Mouse (Mus musculus) limb, embryonic 10.5 days (tissue): ENCODE measurements around the gene Sash1. TPM values are rescaled to one million over a fixed set of nuclear protein-coding genes. Genes with fewer than 3 reads are reported as not detected.
A peak's percentile ranks its signal among the peaks of the same experiment; 100 is the strongest.

Experiments
- DNase-seq: peaks from one replicate; pipeline ENCODE4 v3.0.0-alpha.2; 2017; ENCODE audit warnings: low spot score
- H3K27ac ChIP-seq: fragments of 300-500 bp; sonication (generic); 2 replicates; pipeline ENCODE4 v1.5.1; 2016; ENCODE audit warnings: mild to moderate bottlenecking
- H3K27me3 ChIP-seq: fragments of 300-500 bp; sonication (generic); 2 replicates; pipeline ENCODE4 v1.6.1; 2016; ENCODE audit warnings: low read depth, mild to moderate bottlenecking; ENCODE audit not compliant: poor library complexity, severe bottlenecking
- H3K36me3 ChIP-seq: fragments of 300-500 bp; sonication (generic); 2 replicates; pipeline ENCODE4 v1.6.1; 2016; ENCODE audit warnings: mild to moderate bottlenecking, moderate library complexity
- H3K4me1 ChIP-seq: fragments of 300-500 bp; sonication (generic); 2 replicates; pipeline ENCODE4 v1.6.1; 2016
- H3K4me3 ChIP-seq: fragments of 300-500 bp; sonication (generic); 2 replicates; pipeline ENCODE4 v1.5.1; 2016; ENCODE audit warnings: mild to moderate bottlenecking, moderate library complexity
- H3K9me3 ChIP-seq: fragments of 300-500 bp; sonication (generic); replicated peaks from 2 replicates; pipeline ENCODE4 v1.6.1; 2016; ENCODE audit warnings: mild to moderate bottlenecking
- WGBS: fragments of 180-500 bp; shearing (Covaris S2); methylation state at CpG from one replicate; pipeline ENCODE4 v1.1.7; 2016; 5-methylcytosine and 5-hydroxymethylcytosine counted together
- polyA plus RNA-seq: library from polyadenylated mRNA; unstranded; fragments of >200 nt; fragmentation: Nextera tagmentation; extraction: Ambion mirVana; gene quantifications from 2 replicates; pipeline ENCODE4 v1.2.1, GENCODE M21; 2016

Sash1 gene
- 4.3 and 4.7 TPM in 2 replicates for polyA plus RNA-seq

DNA sequence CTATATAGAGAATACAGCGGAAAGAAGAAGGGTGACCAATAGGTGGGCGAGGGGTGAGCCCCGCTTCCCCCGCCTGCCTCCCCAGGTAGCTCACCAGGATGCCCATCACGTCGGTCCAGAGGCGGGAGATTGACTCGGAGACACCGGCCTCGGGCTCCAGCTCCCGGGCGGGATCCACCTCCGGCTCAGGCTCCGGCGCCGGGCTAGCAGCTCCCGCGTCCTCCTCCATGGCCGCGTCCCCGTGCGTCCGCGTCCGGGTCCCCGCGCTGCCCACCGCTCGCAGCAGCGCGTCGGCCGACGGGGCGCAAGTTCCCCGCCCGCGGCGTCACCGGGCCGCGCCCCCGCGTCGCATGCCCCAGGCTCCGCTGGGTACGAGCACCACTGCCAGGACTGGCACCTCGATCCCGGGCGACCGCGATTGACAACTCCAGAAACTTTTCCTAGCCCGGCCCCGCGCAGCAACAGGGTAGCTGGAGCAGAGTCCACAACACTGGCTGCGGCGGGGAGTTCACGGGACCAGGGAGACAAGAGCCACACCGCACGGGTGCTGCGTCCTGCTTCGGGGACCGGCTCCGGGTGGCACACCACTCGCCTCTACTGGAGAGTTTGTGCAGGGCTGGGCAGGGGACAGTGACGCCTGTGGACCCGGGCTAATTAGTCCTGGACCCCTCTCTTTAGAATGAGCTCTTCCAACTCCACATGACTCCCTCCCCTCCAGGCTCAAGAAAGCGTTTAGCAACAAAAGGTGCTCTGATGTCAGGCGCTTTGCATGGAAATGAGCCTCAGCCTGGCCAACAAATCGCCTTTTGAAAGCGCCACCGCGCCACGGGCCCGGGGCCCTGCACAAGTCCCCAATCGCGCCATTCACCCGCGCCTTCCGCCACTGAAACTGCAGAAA lies at the start of gene Sash1:
Gene Sash1 (minus strand): TSS at position 441 of the 898 bp plus-strand sequence.
- Histone ChIP-seq H3K4me1 (peaks cover 58% of the 10 kb centered on the region), H3K4me3 (peak within 1 kb of the TSS; percentile 73), H3K27me3 (no peaks in the 10 kb centered on the region), H3K36me3 (peaks cover under 1% of the 10 kb centered on the region; the same call in 1 of the 2 replicates), H3K9me3 (no peaks in the 10 kb centered on the region), H3K27ac (peak within 1 kb of the TSS; percentile 99)
- under 1% methylated on average over 80 of the region's 80 CpGs for WGBS
- DNase-seq: peak; percentile 92

DNA sequence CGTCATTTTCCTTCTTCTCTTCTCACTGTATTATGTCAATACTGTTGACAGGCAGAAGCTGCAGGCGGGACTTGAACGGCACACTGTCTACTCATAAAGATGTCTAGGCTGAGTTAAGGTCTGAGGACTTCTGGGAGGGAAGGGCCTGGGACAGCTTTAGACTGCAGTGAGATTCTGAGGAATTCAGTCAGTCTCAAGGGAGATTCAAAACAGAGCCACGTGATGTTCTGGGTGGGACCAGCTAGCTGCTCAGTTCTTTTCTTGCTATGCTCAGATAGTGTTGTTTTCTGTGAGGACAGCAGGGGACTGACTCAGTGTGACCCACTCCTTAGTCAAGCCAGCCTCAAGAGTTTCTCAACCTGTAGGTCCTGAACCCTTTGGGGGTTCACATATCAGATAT lies 49.7 kb upstream of the Sash1 start:
- 74% methylated on average over 4 of the region's 4 CpGs for WGBS
- Histone ChIP-seq H3K36me3 (no peaks in the 10 kb centered on the region), H3K4me1 (peaks cover 10% of the 10 kb centered on the region; the same call in 1 of the 2 replicates)

DNA sequence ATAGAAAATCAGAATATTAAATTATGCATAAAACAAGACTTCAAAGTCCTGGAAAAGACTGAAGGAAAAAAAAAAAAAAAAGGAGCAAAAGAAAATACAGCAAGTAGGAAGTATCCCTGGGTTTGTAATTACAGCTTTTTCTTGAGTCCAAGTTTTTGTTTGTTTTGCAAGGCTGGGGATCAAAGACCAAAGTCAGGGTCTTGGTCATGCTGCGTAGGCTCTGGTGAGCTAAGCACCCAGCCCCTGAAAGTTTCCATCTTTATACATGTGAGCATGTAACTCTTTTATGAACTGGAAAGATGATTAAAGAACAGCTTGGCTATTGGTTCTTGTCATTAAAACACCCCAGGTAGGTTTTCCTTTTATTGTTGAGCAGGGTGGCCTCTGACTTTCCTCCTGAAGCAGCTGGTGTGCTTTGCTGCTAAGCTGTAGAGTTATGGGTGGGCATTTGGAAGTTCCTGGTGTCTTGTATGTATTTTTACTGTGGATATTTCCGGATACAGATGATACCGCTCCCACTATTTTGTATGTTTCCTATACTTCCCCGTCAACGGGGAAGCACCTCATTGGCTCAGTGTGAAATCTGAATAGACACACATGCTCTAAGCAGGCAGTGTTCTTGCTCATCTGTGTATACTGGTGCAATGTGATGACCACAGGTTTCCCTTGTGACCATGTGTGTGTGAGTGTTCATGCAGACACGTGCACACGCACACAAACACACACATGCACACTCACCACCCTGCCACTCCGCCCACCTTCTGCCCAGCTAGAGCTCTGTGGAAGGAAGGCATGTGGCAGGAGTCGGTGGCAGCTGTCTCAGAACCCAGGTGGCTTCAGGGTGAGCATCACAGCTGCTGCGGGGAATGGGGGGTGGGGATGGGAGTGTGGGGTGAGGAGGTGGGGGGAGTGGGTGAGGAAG lies 47.8 kb upstream of the Sash1 start:
- H3K27ac ChIP-seq: no peak overlapping the region
- H3K4me1 ChIP-seq: peaks cover 22% of the 10 kb centered on the region
- 89% methylated on average over 10 of the region's 10 CpGs for WGBS
- no peaks in the 10 kb centered on the region for H3K36me3 ChIP-seq
- no peak overlapping the region for H3K4me3 ChIP-seq
- DNase-seq: no peak
- H3K27me3 ChIP-seq: no peaks in the 10 kb centered on the region
- no peaks in the 10 kb centered on the region for H3K9me3 ChIP-seq

More for the DNA sequence above, 49.7 kb upstream of the Sash1 start:
- no peak overlapping the region for H3K4me3 ChIP-seq
- H3K9me3 ChIP-seq: no peaks in the 10 kb centered on the region
- no peaks in the 10 kb centered on the region for H3K27me3 ChIP-seq
- H3K27ac ChIP-seq: no peak overlapping the region
- no peak for DNase-seq

- DNase-seq: no peak
- 88% methylated on average over 8 of the region's 8 CpGs for WGBS
- Histone ChIP-seq H3K36me3 (no peaks in the 10 kb centered on the region), H3K4me3 (no peak overlapping the region), H3K27ac (0 out of 2 replicates have a peak overlapping the region, but pooled peaks have one; percentile 6), H3K27me3 (no peaks in the 10 kb centered on the region), H3K9me3 (no peaks in the 10 kb centered on the region), H3K4me1 (peaks cover 28% of the 10 kb centered on the region)
Measured at GRCm38 (mm10) chr10:8931548-8932240, 45.8 kb upstream of the Sash1 start.

DNA sequence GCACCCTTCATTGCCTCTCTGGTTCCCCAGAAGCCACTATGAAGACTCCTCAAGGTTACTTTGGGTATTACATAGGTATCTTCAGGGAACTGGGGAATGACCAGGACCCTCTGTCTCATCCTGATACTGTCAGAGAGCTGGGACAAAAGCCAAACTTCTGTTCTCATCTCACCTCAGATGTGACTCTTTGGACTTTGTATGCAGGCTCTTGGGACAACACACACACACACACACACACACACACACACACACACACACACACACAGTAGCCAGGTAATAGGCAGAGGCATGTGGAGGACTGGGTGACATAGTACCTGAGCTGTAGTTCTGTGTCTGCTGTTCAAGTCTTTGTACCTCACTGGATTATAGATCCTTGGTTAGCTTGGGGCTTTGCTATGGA lies 44.8 kb upstream of the Sash1 start:
- Histone ChIP-seq H3K27ac (no peak overlapping the region), H3K4me3 (no peak overlapping the region), H3K27me3 (no peaks in the 10 kb centered on the region), H3K9me3 (no peaks in the 10 kb centered on the region), H3K4me1 (peaks cover 28% of the 10 kb centered on the region), H3K36me3 (no peaks in the 10 kb centered on the region)
- DNase-seq: no peak

DNA sequence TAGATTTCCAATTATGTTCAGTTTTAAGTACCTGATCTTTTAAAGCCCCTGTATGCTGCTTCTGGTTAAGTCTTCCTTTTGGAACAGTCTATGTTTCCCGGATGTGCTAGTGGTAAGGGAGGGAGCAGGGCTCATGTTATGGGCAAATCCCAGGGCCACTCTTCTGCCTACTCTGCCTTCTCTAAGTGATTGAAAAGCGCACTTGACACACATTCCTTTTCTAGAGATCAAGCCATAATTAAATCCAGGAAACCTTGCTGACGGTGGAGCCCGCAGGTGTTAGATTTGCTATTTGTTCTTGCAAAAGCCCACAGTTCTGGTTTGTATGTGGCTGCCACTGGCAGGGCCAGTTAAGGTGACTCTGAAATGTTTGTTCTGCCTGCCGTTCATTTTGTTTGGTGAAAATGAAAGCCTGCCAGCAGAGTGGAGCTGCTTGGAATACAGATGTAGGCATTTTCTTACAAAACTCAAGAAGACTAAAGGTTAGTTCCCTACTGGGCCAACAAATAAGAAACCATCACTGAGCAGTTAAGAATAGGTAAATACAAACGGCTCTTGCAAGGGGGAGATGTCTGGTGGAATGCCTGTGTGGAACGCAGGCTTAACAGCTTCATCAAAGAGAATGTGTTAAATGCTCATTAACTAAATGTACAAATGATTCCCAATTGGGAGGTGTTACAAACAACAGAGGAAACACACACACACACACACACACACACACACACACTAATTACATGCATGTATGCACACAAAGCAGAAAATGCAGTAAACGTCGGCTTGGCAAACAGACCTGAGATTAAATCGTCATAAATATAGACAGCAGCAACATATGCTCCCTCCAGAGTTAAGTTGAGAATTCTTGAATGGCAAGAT lies 43.1 kb upstream of the Sash1 start:
- Histone ChIP-seq H3K9me3 (no peaks in the 10 kb centered on the region), H3K36me3 (no peaks in the 10 kb centered on the region), H3K4me1 (peaks cover 27% of the 10 kb centered on the region), H3K27me3 (no peaks in the 10 kb centered on the region), H3K27ac (peak overlapping the region; percentile 38; the same call in 1 of the 2 replicates), H3K4me3 (no peak overlapping the region)
- WGBS: 57% methylated on average over 10 of the region's 10 CpGs
- DNase-seq: peak; percentile 41

GRCm38 (mm10) chr10:8928261-8928660 lies 42.4 kb upstream of the Sash1 start:
- Histone ChIP-seq H3K4me1 (peaks cover 22% of the 10 kb centered on the region), H3K27me3 (no peaks in the 10 kb centered on the region), H3K27ac (no peak overlapping the region), H3K36me3 (no peaks in the 10 kb centered on the region), H3K9me3 (no peaks in the 10 kb centered on the region), H3K4me3 (no peak overlapping the region)
- DNase-seq: no peak

DNA sequence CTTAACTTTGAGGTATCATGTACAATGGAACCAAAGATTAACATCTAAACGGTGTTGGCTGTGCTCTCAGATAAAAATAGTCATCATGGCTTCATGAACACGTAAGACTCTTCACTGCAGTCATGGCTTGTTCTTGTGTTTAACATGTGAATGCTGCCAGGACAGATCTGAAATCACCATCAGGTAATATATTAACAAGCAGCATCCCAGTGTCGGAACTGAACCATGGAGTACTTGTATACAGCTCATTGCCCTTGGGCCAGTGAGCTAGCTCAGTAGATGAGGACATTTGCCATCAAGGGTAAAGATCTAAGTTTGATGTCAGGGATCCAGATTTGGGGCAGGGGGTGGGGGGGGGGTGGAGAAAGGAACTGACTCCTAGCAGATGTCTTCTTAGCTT lies 41.0 kb upstream of the Sash1 start:
- Histone ChIP-seq H3K9me3 (no peaks in the 10 kb centered on the region), H3K4me3 (no peak overlapping the region), H3K4me1 (peaks cover 22% of the 10 kb centered on the region), H3K36me3 (no peaks in the 10 kb centered on the region), H3K27me3 (no peaks in the 10 kb centered on the region), H3K27ac (no peak overlapping the region)
- DNase-seq: no peak
- 92% methylated on average over 3 of the region's 3 CpGs for WGBS

DNA sequence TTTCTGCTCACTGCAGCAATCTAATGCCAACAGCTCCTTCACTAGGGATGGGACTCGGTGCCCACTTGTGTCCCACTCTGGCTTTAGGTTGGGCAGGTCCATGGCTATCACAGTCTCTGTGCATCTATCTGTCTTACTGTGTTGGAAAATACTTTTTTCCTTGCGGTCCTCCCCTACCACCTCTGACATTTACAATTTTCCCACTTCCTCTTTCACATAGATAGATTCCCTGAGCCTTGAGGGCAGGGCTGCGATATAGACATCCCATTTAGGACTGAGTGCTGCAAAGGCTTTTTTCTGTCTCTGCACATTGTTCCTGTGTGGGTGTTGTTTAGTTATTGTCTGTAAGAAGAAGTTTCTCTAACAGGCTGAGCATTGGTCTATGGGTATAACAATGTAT lies 40.4 kb upstream of the Sash1 start:
- H3K36me3 ChIP-seq: no peaks in the 10 kb centered on the region
- no peak for DNase-seq
- WGBS: 91% methylated on average over 3 of the region's 3 CpGs
- H3K9me3 ChIP-seq: no peaks in the 10 kb centered on the region
- H3K4me3 ChIP-seq: no peak overlapping the region
- H3K4me1 ChIP-seq: peaks cover 22% of the 10 kb centered on the region
- peak overlapping the region; percentile 2; the same call in 1 of the 2 replicates for H3K27ac ChIP-seq
- no peaks in the 10 kb centered on the region for H3K27me3 ChIP-seq

- WGBS: 68% methylated on average over 5 of the region's 5 CpGs
- H3K9me3 ChIP-seq: no peaks in the 10 kb centered on the region
- H3K4me1 ChIP-seq: peaks cover 22% of the 10 kb centered on the region
- H3K27ac ChIP-seq: no peak overlapping the region
- no peaks in the 10 kb centered on the region for H3K27me3 ChIP-seq
- no peak for DNase-seq
- H3K4me3 ChIP-seq: no peak overlapping the region
- H3K36me3 ChIP-seq: no peaks in the 10 kb centered on the region
Measured at GRCm38 (mm10) chr10:8925299-8925698, 39.4 kb upstream of the Sash1 start.

- peaks cover 4% of the 10 kb centered on the region; the same call in 1 of the 2 replicates for H3K4me1 ChIP-seq
- 78% methylated on average over 11 of the region's 11 CpGs for WGBS
- H3K9me3 ChIP-seq: no peaks in the 10 kb centered on the region
- H3K27me3 ChIP-seq: no peaks in the 10 kb centered on the region
- H3K4me3 ChIP-seq: no peak overlapping the region
- DNase-seq: no peak
- H3K27ac ChIP-seq: no peak overlapping the region
- H3K36me3 ChIP-seq: no peaks in the 10 kb centered on the region
Measured at GRCm38 (mm10) chr10:8921098-8921693, 35.3 kb upstream of the Sash1 start.
